Mouse (Mus musculus): Measurements from ENCODE around the gene Clybl. TPM values are rescaled to one million over a fixed set of nuclear protein-coding genes. Genes with fewer than 3 reads are reported as not detected.

The Clybl gene
- polyA plus RNA-seq, 1 experiment: 342 TPM

DNA sequence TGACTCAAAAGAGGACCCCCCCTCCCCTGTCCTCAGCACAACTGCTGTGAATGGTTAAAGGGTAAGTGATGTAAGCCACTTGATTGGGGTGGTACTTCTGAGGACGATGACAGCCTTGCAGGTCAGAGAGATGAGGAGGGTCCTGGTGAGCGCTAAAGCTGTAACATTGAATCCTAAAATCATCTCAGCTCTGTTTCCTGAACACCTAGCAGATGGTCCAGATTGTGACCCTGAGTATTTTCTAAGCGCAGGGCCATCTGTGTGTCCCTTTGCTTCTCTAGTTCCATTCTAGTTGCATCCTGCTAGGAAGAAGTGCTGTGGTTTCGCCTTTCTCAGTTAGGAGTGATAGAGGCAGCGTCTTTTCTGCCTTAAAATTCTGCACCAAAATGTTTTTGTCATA is 158.6 kb downstream of the Clybl start:
- Histone ChIP-seq H3K4me1 (ENCODE audit: control insufficient read depth, insufficient read depth, insufficient read length, low read length) (no peaks in the 10 kb centered on the region), H3K4me3 (ENCODE audit: insufficient read depth, low read depth, low read length) (no peak overlapping the region), H3K27ac (replicated peaks; ENCODE audit: low read depth, low read length) (no peak overlapping the region)

DNA sequence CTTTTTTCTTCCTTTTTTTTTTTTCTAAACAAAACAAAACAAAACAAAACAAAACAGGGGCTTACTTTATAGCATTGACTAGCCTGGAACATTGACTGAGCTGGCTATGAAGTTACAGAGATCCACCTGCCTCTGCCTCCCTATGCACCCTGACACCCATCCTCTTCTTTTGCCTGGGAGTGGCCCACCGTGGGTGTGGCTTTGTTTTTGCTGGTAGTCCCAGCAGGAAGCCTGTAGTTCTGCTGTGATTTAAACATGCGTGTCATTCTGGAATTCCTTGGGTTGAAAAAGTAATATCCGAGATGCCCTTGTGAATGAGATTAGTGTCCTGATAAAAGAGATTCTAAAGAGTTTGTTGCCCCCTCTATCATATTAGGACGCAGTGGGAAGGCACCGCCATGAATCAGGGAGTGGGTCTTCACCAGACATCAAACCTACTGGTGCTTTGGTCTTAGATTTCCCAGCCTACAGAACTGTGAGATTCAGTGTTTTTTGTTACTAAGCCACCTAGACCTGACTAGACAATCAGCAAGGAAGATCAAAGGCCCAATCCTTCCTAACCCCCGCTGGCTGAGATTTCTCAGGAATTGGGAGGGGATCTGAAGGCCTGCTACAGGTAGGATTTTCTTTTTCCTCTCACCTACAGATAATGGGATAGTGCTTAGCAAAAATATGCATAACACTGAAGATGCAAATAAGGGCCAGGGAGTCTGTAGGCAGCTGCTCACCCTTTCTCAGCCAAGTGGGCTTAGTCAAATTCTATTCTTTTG is 160.3 kb downstream of the Clybl start:
- Histone ChIP-seq H3K4me3 (ENCODE audit: insufficient read depth, low read depth, low read length) (no peak overlapping the region), H3K4me1 (ENCODE audit: control insufficient read depth, insufficient read depth, insufficient read length, low read length) (no peaks in the 10 kb centered on the region), H3K27ac (replicated peaks; ENCODE audit: low read depth, low read length) (no peak overlapping the region)

DNA sequence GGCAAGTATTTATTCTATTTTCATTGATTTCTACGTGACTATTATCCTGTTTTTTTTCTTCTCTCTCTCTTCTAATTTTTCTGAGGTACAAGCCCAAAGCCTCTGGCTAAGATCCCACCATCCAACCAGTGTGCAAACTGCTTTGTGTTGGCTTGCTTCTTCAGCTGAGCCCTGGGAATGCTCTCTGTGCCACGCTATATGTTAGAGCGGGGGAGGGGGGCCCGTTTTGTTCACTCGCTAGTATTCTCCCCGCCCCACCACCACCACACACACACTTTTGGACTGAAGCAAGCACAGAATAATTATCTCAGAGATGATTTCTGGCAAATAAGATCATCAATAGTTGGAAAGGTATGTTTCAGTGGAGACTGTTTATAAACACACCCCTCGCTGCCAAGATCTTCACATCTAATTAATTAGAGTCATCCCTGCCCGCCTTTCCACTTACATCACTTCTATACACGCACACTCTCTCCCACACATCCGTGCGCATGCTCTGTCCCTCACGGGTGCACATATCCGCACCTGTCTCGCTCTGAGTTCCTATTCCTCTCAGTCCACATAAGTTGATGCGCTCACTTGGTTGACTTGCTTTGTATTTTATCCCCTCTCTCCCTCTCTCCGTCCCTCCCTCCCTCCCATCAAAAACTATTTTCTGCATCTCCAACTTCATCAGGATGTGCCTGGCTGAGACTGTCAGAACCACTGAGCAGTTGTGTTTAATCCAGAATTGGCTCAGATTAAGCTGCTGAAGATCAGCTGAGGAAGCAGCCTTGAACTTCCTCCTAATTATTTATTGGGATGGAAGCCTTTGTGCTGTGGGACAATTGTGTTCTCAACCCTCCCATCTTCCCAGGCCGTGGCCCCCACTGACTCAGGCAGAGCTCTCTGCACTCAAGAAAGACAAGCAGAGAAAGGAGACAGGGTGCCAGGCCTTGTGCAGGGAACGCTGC is 163.0 kb downstream of the Clybl start:
- Histone ChIP-seq H3K4me1 (ENCODE audit: control insufficient read depth, insufficient read depth, insufficient read length, low read length) (no peaks in the 10 kb centered on the region), H3K4me3 (ENCODE audit: insufficient read depth, low read depth, low read length) (no peak overlapping the region), H3K27ac (replicated peaks; ENCODE audit: low read depth, low read length) (no peak overlapping the region)

DNA sequence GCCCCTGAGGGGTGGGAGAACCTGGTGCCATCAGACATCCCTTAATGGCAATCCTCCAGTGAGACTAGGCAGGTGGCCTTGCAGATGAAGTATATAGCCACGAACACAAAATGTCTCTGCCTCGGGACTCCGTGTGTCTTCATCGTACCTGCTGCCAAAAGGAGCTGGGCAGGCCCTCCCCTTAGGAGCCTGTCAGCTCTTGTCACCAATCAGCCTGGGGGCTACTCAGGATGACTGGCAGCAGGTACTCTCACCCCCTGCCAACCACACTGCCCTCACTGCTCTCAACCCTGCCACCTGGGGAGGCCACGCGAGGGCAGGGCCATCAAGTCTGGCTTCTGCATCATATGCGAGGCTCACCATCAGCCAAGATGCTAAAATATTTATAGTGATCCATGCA is 166.6 kb downstream of the Clybl start:
- H3K4me3 ChIP-seq (ENCODE audit: insufficient read depth, low read depth, low read length): no peak overlapping the region
- H3K27ac ChIP-seq (replicated peaks; ENCODE audit: low read depth, low read length): no peak overlapping the region
- no peaks in the 10 kb centered on the region for H3K4me1 ChIP-seq (ENCODE audit: control insufficient read depth, insufficient read depth, insufficient read length, low read length)

DNA sequence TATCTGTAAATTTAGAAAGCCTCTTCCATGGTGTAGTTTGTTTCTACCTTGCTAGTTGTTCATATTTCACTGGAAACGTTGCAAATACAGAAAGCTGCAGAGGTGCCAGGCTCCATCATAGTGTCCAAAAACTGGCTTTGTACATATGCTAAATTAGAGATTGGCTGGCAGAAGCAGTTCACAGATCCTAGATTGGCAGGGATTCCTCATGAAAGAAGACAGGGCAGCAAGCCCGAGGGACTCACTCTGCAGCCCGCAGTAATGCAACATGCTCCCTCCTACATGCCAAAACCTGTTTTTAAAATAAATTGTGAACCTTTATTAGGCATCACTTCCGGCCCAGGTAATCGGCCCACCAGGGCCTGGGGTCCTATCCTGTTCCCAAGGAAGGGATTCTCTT is 167.8 kb downstream of the Clybl start:
- Histone ChIP-seq H3K4me3 (ENCODE audit: insufficient read depth, low read depth, low read length) (no peak overlapping the region), H3K4me1 (ENCODE audit: control insufficient read depth, insufficient read depth, insufficient read length, low read length) (no peaks in the 10 kb centered on the region), H3K27ac (replicated peaks; ENCODE audit: low read depth, low read length) (no peak overlapping the region)

DNA sequence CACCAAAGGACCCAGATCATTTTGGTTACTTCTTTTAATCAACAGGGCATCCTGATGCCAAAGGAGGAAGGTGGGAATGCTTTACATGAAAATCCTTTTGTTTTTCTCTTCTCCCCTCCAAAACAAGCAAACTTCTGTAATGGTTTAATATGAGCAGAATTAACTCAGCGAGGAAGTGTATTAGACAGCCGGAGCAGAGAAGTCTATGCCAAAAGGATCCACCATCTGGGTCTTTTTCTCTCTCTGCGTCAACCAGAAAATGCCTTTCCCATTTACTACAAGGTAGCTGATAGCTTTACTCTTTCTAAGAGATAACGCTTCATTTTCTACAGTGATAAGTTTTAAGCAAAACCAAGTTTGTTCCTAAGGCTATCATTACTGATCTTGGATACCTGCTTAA is 168.3 kb downstream of the Clybl start:
- Histone ChIP-seq H3K27ac (replicated peaks; ENCODE audit: low read depth, low read length) (no peak overlapping the region), H3K4me3 (ENCODE audit: insufficient read depth, low read depth, low read length) (no peak overlapping the region), H3K4me1 (ENCODE audit: control insufficient read depth, insufficient read depth, insufficient read length, low read length) (no peaks in the 10 kb centered on the region)

DNA sequence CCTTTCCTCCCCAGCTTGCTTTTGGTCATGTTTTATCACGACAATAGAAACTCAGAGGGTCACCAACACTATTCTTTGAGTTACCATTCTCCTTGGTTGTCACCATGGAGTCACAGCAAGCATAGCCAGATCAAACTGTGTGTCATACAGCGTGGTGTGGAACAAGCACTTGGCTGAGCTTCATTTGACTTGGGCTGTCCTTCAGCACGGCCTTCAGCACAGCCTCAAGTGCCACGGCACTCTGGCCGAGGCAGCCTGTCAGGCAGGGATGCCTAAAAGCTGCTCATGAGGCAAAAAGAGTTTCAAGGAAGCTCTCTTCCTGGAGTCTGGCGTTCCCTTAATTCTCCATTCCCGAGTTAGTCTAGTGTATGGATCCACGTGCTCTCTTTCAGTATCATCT is 169.3 kb downstream of the Clybl start:
- no peaks in the 10 kb centered on the region for H3K4me1 ChIP-seq (ENCODE audit: control insufficient read depth, insufficient read depth, insufficient read length, low read length)
- no peak overlapping the region for H3K4me3 ChIP-seq (ENCODE audit: insufficient read depth, low read depth, low read length)

DNA sequence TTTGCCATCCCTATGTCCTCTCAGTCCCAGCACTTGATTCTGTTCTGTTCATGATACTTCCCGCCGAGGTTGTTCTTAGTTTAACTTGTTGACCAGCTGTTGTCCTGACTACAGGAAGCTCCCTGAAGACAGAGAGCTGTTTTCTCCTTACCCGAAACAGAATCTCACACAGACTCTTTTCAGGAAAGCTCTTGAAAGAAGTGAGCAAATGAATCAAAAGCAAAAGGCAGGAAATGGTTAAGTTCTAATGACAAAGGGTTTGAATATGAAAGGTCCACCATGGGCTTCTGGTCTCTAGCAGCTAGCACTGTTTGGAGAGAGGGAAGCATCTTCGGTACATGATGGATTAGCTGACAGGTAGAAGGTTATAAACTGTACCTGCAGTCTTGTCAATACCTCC is 175.8 kb downstream of the Clybl start:
- no peak overlapping the region for H3K4me3 ChIP-seq (ENCODE audit: insufficient read depth, low read depth, low read length)
- no peak overlapping the region for H3K27ac ChIP-seq (replicated peaks; ENCODE audit: low read depth, low read length)
- no peaks in the 10 kb centered on the region for H3K4me1 ChIP-seq (ENCODE audit: control insufficient read depth, insufficient read depth, insufficient read length, low read length)

More for the DNA sequence above, 169.3 kb downstream of the Clybl start:
- H3K27ac ChIP-seq (replicated peaks; ENCODE audit: low read depth, low read length): no peak overlapping the region

DNA sequence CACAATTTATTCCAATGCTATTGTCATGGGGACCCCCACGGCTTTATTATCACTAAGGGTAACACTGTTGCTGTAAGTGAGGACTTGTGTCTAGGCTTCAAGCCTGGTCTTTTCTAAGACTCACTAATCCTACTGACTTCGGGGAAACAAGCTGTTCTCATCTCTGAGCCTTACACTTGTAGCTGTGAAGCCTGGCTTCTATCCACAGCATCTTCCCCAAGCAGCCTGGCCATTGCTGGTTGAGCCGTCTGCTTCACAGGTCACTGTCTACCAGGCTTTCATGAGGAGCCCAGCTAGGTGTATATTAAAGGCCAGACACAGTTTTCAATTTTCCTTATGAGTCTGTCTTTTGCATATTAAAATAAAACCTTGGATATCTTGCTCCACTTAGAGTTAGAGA is 177.1 kb downstream of the Clybl start:
- Histone ChIP-seq H3K27ac (replicated peaks; ENCODE audit: low read depth, low read length) (no peak overlapping the region), H3K4me1 (ENCODE audit: control insufficient read depth, insufficient read depth, insufficient read length, low read length) (no peaks in the 10 kb centered on the region), H3K4me3 (ENCODE audit: insufficient read depth, low read depth, low read length) (no peak overlapping the region)

DNA sequence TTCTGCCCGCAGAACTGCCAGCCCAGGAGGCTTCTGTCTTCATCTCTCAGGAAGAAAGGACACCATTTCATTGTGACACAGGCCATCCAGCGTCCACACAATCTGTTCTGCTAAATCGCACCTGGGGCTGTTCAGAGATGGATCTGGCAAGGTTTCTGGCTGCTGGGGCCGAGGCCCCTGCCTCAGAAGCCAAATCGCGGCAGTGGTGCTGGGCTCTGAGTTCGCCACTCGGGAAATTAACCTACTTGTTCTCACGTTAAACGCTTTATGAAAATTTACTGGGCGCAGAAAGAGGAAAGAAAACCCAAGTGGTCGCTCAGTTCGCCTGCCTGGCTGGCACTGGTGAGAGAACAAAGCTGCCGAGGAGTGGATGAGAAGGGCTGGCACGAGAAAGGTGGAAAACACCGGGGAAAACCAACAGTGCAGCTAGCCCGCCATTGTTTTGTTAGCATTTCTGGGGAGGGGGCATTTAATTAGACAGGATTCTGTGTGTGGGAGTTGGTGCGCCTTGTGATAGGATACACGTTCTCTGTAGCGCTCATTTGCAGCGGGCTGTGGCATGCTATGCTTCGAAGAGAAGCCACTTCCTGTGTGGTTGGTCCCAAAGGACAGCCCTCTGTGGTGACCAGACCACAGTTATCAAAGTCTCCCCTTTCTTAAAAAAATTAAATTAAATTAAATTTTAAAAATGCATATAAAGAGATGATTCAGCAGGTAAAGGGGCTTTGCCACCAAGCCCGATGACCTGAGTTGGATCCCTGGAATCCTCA is 177.8 kb downstream of the Clybl start:
- no peak overlapping the region for H3K27ac ChIP-seq (replicated peaks; ENCODE audit: low read depth, low read length)
- H3K4me3 ChIP-seq (ENCODE audit: insufficient read depth, low read depth, low read length): no peak overlapping the region
- no peaks in the 10 kb centered on the region for H3K4me1 ChIP-seq (ENCODE audit: control insufficient read depth, insufficient read depth, insufficient read length, low read length)

DNA sequence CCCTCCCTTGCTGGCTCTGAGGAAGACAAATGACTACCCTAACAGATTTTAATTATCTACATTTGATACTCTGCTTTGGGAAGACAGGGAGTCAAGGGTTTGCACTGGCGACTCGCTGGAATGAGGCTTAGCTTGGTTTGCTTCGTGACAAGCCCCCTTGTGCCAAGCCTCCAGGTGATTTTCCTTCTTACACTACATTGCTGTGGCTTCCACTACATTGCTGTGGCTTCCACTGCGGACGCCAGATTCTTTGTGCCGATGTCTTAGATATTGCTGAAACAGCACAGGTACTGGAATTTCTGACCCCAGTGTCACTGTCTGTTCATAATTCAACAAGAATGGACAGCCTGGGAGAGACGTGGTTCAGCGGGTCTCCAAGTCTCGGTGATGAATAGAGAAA is 180.3 kb downstream of the Clybl start:
- no peak overlapping the region for H3K4me3 ChIP-seq (ENCODE audit: insufficient read depth, low read depth, low read length)
- no peaks in the 10 kb centered on the region for H3K4me1 ChIP-seq (ENCODE audit: control insufficient read depth, insufficient read depth, insufficient read length, low read length)
- no peak overlapping the region for H3K27ac ChIP-seq (replicated peaks; ENCODE audit: low read depth, low read length)

DNA sequence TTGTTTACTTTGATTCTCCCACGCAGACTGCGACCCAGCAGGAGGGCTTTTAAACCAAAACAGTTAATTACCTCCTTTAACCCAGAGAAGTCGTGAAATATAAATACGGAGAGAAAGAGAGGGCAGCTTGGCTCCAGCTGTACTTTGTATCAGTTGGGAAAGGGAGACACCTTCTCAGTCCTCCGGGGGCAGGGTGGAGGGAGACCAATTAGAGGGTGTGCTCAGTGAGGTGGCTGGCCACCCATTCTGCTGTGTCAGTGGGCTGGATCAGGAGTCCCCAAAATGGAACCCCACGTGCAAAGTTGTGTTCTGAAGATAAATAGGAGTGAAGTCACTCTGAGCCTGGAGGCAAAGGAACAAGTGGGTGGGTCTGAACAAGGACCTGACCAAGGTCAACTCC is 181.7 kb downstream of the Clybl start:
- Histone ChIP-seq H3K4me3 (ENCODE audit: insufficient read depth, low read depth, low read length) (no peak overlapping the region), H3K4me1 (ENCODE audit: control insufficient read depth, insufficient read depth, insufficient read length, low read length) (no peaks in the 10 kb centered on the region)

DNA sequence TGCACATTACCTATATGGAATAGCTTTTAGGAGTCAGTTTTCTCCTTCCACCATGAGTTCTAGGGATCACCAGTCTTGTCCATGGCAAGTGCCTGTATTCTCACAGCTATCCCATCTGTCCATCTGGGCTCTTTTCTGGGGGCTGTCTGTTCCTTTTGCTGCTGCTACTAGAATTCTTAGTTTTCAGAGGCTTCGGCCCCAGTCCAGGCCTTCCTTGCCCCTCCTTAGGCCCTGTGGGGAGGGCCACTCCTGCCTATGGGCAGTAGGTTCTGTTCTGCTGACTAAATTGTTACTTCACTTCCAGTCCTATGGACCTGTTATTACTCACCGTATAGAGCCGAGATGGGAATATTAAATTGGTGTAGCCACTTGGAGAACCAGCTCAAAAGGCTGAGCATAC is 182.5 kb downstream of the Clybl start:
- no peaks in the 10 kb centered on the region for H3K4me1 ChIP-seq (ENCODE audit: control insufficient read depth, insufficient read depth, insufficient read length, low read length)
- no peak overlapping the region for H3K4me3 ChIP-seq (ENCODE audit: insufficient read depth, low read depth, low read length)
- H3K27ac ChIP-seq (replicated peaks; ENCODE audit: low read depth, low read length): no peak overlapping the region

More for the DNA sequence above, 181.7 kb downstream of the Clybl start:
- no peak overlapping the region for H3K27ac ChIP-seq (replicated peaks; ENCODE audit: low read depth, low read length)

DNA sequence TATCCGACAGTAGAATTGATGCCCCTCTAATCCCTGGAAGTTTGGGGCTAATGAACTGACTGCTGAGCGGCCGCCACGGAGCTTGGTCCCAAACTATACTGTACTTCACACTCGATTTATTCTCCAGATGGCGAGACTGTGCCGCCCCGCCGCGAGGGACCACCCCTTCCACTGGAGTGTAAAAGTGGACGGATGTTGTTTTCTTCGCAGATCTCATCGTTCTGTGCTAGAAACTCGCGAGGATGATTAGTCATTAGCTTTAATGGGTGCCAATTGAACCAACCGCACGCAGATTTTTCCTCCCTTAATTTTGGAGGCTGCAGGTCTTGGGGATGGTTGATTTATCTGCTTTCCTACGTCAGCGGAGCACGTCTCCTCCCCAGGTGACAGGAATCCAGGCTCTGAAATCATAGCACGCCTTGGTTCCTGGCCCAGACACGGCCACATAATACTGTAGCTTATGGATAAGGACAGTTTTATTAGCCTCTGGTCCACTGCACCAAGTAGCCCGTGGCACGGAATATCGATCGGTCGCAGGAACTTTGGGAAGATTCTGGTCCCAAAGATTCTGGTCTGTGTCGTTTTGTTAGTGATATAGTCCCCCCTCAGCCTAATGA is 185.9 kb downstream of the Clybl start:
- no peaks in the 10 kb centered on the region for H3K4me1 ChIP-seq (ENCODE audit: control insufficient read depth, insufficient read depth, insufficient read length, low read length)
- no peak overlapping the region for H3K4me3 ChIP-seq (ENCODE audit: insufficient read depth, low read depth, low read length)
- no peak overlapping the region for H3K27ac ChIP-seq (replicated peaks; ENCODE audit: low read depth, low read length)

Data from brown adipose tissue, adult 24 weeks (tissue).